ENCODE assay signal across 8 mouse cellular contexts in the genomic region with DNA sequence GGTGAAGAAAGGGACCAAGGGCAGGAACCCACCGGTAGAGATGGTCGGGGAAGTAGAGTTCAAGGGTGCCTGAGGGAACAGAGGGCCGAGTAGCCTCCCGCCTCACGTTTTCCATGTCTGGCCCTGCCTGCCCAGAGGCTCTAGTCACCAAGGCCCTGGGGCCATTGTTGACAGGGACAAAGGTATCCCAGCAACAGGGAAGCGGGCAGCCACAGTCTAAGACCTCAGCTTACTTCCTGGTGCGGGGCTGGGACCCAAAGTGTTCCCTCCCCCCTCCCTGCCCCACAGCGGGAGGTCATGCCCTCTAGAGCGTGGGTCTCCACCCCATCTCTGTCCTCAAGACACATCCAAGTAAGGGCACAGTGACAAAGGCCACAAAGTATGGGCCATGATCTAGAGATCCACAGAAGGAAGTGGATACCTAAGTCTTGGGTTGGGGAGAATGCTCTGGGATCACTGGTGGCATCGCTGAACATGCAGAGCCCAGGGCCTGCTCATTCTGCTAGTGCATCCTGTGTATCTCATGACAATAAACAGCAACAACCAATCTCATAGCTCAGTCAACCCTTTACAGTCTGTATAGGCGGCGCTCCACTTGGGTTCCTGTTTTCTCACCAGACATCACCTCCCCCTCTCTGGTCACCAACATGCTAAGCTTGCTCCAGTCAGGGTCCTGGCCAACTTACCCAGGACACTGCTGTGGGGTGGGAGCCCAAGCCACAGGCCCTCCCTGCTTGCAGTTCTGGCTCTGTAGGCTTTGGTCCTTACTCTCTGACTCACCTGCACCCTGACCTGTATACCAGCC. TPM values are rescaled to one million over a fixed set of nuclear protein-coding genes. Genes with fewer than 3 reads are reported as not detected.
DNase-seq lines count a peak whose midpoint lies in the region; ATAC-seq and TF ChIP-seq lines count a peak whose summit lies in the region.

A gene (minus strand): TSS at position 145 of the 805 bp plus-strand sequence.

- 30% methylated on average over 12 of the region's 12 CpGs for WGBS in embryonic facial prominence, embryonic 15.5 days
- 26% methylated on average over 12 of the region's 12 CpGs for WGBS in limb, embryonic 13.5 days
- 26% methylated on average over 12 of the region's 12 CpGs for WGBS in neural tube, embryonic 11.5 days

- no peak within 1 kb of the TSS for H3K4me3 ChIP-seq in layer of hippocampus, adult 2 months
- H3K4me3 ChIP-seq in embryonic facial prominence, embryonic 15.5 days (replicated peaks), result peak within 1 kb of the TSS; percentile 34
- peak within 1 kb of the TSS; percentile 41 for H3K4me3 ChIP-seq in limb, embryonic 13.5 days
- H3K4me3 ChIP-seq in neural tube, embryonic 11.5 days (ENCODE audit: low read depth, low read length), result peak within 1 kb of the TSS; percentile 15

- H3K36me3 ChIP-seq in embryonic facial prominence, embryonic 15.5 days, result peaks cover 52% of the 10 kb centered on the region
- H3K36me3 ChIP-seq in limb, embryonic 13.5 days, result peaks cover 73% of the 10 kb centered on the region
- H3K36me3 ChIP-seq in neural tube, embryonic 11.5 days (ENCODE audit: control insufficient read depth, insufficient read depth, low read length), result peaks cover 31% of the 10 kb centered on the region

- TF ChIP-seq CTCF in layer of hippocampus, adult 2 months (conservative IDR thresholded peaks at IDR 0.05), result no peak

- H3K27me3 ChIP-seq in embryonic facial prominence, embryonic 15.5 days, result peaks cover 28% of the 10 kb centered on the region
- H3K27me3 ChIP-seq in limb, embryonic 13.5 days, result peaks cover 40% of the 10 kb centered on the region
- peaks cover 15% of the 10 kb centered on the region for H3K27me3 ChIP-seq in neural tube, embryonic 11.5 days (ENCODE audit: control insufficient read depth, insufficient read depth, low read length)

- peak within 1 kb of the TSS; percentile 53 for H3K4me2 ChIP-seq in embryonic facial prominence, embryonic 15.5 days (replicated peaks)
- peak within 1 kb of the TSS; percentile 66 for H3K4me2 ChIP-seq in limb, embryonic 13.5 days (replicated peaks)
- peak within 1 kb of the TSS; percentile 50 for H3K4me2 ChIP-seq in neural tube, embryonic 11.5 days (ENCODE audit: low read depth)

- 0 out of 2 replicates have a peak, but pooled peaks have one; percentile 6 for ATAC-seq in embryonic facial prominence, embryonic 15.5 days (ENCODE audit: insufficient number of reproducible peaks, low FRiP score, low TSS enrichment, low read depth)
- ATAC-seq in limb, embryonic 13.5 days (ENCODE audit: low FRiP score, low read depth), result no peak
- ATAC-seq in neural tube, embryonic 11.5 days (ENCODE audit: insufficient read depth, low FRiP score, low TSS enrichment), result no peak

- H3K27ac ChIP-seq in layer of hippocampus, adult 2 months, result peak within 1 kb of the TSS; percentile 28
- H3K27ac ChIP-seq in embryonic facial prominence, embryonic 15.5 days (replicated peaks), result no peak within 1 kb of the TSS
- peak within 1 kb of the TSS; percentile 6; the same call in 1 of the 2 replicates for H3K27ac ChIP-seq in limb, embryonic 13.5 days
- H3K27ac ChIP-seq in neural tube, embryonic 11.5 days (ENCODE audit: low read depth, low read length), result no peak within 1 kb of the TSS; the same call in 1 of the 2 replicates

- peak within 1 kb of the TSS; percentile 15; the same call in 1 of the 2 replicates for H3K9ac ChIP-seq in embryonic facial prominence, embryonic 15.5 days
- peak within 1 kb of the TSS; percentile 57 for H3K9ac ChIP-seq in limb, embryonic 13.5 days
- H3K9ac ChIP-seq in neural tube, embryonic 11.5 days (ENCODE audit: low read length), result peak within 1 kb of the TSS; percentile 37; the same call in 1 of the 2 replicates

- no peaks in the 10 kb centered on the region for H3K9me3 ChIP-seq in embryonic facial prominence, embryonic 15.5 days (replicated peaks)
- no peaks in the 10 kb centered on the region for H3K9me3 ChIP-seq in limb, embryonic 13.5 days
- H3K9me3 ChIP-seq in neural tube, embryonic 11.5 days (ENCODE audit: control insufficient read depth, low read length), result no peaks in the 10 kb centered on the region

- DNase-seq in layer of hippocampus, adult 2 months (ENCODE audit: low spot score in 2 of 2), result no peak
- DNase-seq in layer of hippocampus, adult 9-11 months, result no peak
- peak; percentile 67 for DNase-seq in neural tube, embryonic 11.5 days (ENCODE audit: low spot score)
- no peak for DNase-seq in T-cell, adult 2 months (ENCODE audit: low spot score)
- no peak for DNase-seq in layer of hippocampus, postnatal 25 days (ENCODE audit: extremely low spot score in 1 of 2, low spot score in 1 of 2)
- DNase-seq in cerebellum, adult 9-11 months, result no peak

- peaks cover 37% of the 10 kb centered on the region for H3K4me1 ChIP-seq in embryonic facial prominence, embryonic 15.5 days
- H3K4me1 ChIP-seq in limb, embryonic 13.5 days, result peaks cover 28% of the 10 kb centered on the region
- H3K4me1 ChIP-seq in neural tube, embryonic 11.5 days (ENCODE audit: control insufficient read depth, insufficient read depth, low read length), result peaks cover 30% of the 10 kb centered on the region

RNA-seq across cellular contexts. Expression of the gene that starts here (rescaled TPM):
- total RNA-seq in layer of hippocampus, adult 2 months (2021), result 1 to 10 TPM; 1.6 to 2.4 TPM
- polyA plus RNA-seq in embryonic facial prominence, embryonic 15.5 days (2015; fragmentation: Nextera tagmentation; extraction: Ambion mirVana), result 0.73 and 1.3 TPM in 2 replicates
- polyA plus RNA-seq in limb, embryonic 13.5 days (2015; fragmentation: Nextera tagmentation; extraction: Ambion mirVana), result 0.97 and 1.0 TPM in 2 replicates
- polyA plus RNA-seq in neural tube, embryonic 11.5 days (2014; fragmentation: Nextera tagmentation; extraction: Ambion mirVana), result 0.20 and 0.50 TPM in 2 replicates
- 1 to 10 TPM; 1.1 to 1.2 TPM for total RNA-seq in layer of hippocampus, postnatal 25 days (2021)

Comparison
In these comparisons a context has a peak if more than half of its experiments do, and no peak if none do; other contexts are left out.
1. Peak in DNase-seq, H3K4me3 ChIP-seq, H3K9ac ChIP-seq and H3K4me2 ChIP-seq in neural tube, embryonic 11.5 days; RNA of the gene not detected or under 1 TPM.
2. H3K27ac ChIP-seq: peak in layer of hippocampus, adult 2 months (single experiment) and limb, embryonic 13.5 days (single experiment); none in embryonic facial prominence, embryonic 15.5 days (single experiment) and neural tube, embryonic 11.5 days (single experiment).
3. Peak in every context shown above with its lines, with median percentiles within 50 percentile points of each other: H3K4me2 ChIP-seq and H3K9ac ChIP-seq.